Mouse (Mus musculus): Measurements from ENCODE around the gene Ptprt. TPM values are rescaled to one million over a fixed set of nuclear protein-coding genes. Genes with fewer than 3 reads are reported as not detected.

Gene Ptprt
- polyA plus RNA-seq, 1 experiment, result not detected

- TF ChIP-seq POLR2A (IDR thresholded peaks at IDR 0.05; ENCODE audit: borderline replicate concordance, low read depth, low read length), result no peak
- TF ChIP-seq CTCF (IDR thresholded peaks at IDR 0.05; ENCODE audit: low read depth, low read length), result no peak
- H3K4me1 ChIP-seq (ENCODE audit: control insufficient read depth, insufficient read depth, low read length), result no peaks in the 10 kb centered on the region
- H3K27ac ChIP-seq (ENCODE audit: insufficient read depth, low read depth, low read length), result no peak overlapping the region
- H3K4me3 ChIP-seq (ENCODE audit: insufficient read depth, low read length), result no peak overlapping the region
Measured at GRCm38 (mm10) chr2:161625896-161626295, 1035.1 kb downstream of the Ptprt start.

DNA sequence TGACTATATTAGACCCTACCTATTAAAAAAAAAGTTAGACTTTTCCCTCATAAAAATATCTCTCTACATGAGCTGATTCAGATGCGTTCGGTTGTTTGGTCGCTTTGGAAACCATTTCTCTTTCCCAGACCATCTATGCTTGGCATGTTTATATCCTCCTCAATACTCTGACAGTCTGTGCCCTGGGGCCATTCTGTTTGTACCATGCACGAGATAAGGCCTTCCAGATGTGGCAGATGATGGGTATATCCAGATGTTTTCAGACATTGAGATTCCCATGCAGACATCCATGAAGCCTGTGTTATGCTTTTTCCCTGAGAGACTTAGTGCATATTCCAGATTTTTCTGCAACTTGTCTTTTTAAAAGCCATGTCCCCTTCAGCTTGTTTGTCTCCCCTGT lies 1052.5 kb downstream of the Ptprt start:
- TF ChIP-seq CTCF (IDR thresholded peaks at IDR 0.05; ENCODE audit: low read depth, low read length) (no peak), POLR2A (IDR thresholded peaks at IDR 0.05; ENCODE audit: borderline replicate concordance, low read depth, low read length) (no peak)
- Histone ChIP-seq H3K27ac (ENCODE audit: insufficient read depth, low read depth, low read length) (no peak overlapping the region), H3K4me1 (ENCODE audit: control insufficient read depth, insufficient read depth, low read length) (no peaks in the 10 kb centered on the region), H3K4me3 (ENCODE audit: insufficient read depth, low read length) (no peak overlapping the region)

DNA sequence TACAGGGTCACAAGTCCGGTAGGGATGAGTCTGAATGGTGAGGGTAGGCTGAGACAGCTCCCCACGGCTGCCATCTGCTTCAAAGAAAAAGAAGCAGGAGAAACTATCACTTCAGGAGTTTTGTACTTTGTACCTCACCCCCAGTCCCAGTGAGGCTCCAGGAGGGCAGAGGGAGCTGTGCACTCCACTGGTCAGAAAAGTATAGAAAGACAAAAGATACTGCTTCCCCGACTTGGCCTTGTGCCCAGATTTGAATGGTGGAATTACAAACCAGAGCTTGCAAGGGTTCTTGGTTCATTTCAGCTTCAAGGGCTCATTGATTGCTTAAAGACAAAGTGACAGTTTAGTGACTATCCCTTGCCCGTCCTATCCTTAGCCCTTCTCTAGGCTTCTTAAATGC lies 1053.6 kb downstream of the Ptprt start:
- no peak for TF ChIP-seq POLR2A (IDR thresholded peaks at IDR 0.05; ENCODE audit: borderline replicate concordance, low read depth, low read length)
- no peak for TF ChIP-seq CTCF (IDR thresholded peaks at IDR 0.05; ENCODE audit: low read depth, low read length)

DNA sequence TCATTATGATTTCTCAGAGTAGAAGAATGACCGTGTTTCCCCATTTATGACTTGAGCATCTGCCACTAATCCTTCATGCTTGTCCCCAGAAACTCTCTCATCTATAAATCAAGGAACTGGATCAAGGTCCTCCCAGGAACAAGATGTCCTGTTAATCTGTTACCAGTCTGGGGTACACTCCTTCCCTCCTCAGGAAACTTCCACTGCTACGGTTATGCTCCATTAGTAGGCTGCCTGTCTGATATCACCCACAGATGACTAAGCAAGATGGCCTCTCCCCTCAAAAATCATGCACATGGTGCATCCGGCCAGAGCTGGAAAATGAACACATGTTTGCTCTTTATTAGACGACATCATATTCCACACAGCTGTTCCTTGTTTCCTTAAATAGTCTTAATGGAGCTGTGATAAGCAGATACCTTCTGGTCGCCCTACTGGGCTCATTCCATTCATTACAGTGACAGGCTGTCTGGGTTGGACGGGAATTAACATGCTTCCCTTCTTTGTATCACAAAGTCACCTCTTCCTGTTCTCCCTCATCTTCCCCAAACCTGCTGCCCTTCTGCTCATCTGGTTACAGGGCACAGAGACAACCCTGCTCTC lies 1060.6 kb downstream of the Ptprt start:
- TF ChIP-seq CTCF (IDR thresholded peaks at IDR 0.05; ENCODE audit: low read depth, low read length) (no peak), POLR2A (IDR thresholded peaks at IDR 0.05; ENCODE audit: borderline replicate concordance, low read depth, low read length) (no peak)
- Histone ChIP-seq H3K4me1 (ENCODE audit: control insufficient read depth, insufficient read depth, low read length) (no peaks in the 10 kb centered on the region), H3K27ac (ENCODE audit: insufficient read depth, low read depth, low read length) (no peak overlapping the region), H3K4me3 (ENCODE audit: insufficient read depth, low read length) (no peak overlapping the region)

More for the DNA sequence above, 1053.6 kb downstream of the Ptprt start:
- Histone ChIP-seq H3K27ac (ENCODE audit: insufficient read depth, low read depth, low read length) (no peak overlapping the region), H3K4me3 (ENCODE audit: insufficient read depth, low read length) (no peak overlapping the region), H3K4me1 (ENCODE audit: control insufficient read depth, insufficient read depth, low read length) (no peaks in the 10 kb centered on the region)

DNA sequence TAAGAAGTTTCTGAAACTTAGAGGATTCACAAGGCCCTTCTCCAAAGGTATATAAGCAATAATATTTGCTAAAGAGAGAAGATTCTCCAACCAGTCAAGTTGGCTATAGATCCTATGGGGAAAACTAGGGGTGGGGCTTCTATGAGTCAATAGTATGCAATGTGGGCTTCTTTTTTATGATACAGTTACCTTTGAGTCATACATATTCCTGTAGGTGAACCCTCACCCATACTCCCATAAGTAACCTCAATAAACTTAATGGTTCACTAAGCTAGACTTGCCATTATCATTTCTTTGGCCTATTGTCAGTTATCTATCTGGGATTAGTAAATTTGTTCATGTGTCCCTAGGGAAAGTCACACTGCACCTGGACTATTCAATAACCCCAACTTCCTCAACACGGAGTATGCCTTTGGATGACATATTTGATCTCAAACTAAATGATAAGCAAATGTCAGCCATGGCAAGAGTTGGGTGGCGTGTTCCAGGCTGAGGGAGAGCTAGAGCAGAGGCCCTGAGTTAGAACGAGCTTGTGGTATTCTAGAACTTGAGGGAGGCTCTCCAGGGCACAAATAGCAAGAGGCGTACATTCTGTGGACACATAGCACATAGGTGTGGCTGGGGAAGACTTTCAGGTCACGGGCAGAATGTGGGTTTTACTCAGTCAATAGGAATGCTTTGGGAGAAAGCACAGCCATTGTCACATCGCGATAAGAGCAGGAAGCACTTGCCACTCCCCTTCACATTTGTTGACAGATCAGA lies 1067.4 kb downstream of the Ptprt start:
- no peak for TF ChIP-seq CTCF (IDR thresholded peaks at IDR 0.05; ENCODE audit: low read depth, low read length)
- TF ChIP-seq POLR2A (IDR thresholded peaks at IDR 0.05; ENCODE audit: borderline replicate concordance, low read depth, low read length), result no peak
- H3K4me3 ChIP-seq (ENCODE audit: insufficient read depth, low read length), result no peak overlapping the region
- H3K4me1 ChIP-seq (ENCODE audit: control insufficient read depth, insufficient read depth, low read length), result no peaks in the 10 kb centered on the region
- H3K27ac ChIP-seq (ENCODE audit: insufficient read depth, low read depth, low read length), result no peak overlapping the region

GRCm38 (mm10) chr2:161574401-161574800 lies 1086.5 kb downstream of the Ptprt start:
- TF ChIP-seq CTCF (IDR thresholded peaks at IDR 0.05; ENCODE audit: low read depth, low read length) (no peak), POLR2A (IDR thresholded peaks at IDR 0.05; ENCODE audit: borderline replicate concordance, low read depth, low read length) (no peak)
- H3K4me1 ChIP-seq (ENCODE audit: control insufficient read depth, insufficient read depth, low read length), result no peaks in the 10 kb centered on the region
- no peak overlapping the region for H3K27ac ChIP-seq (ENCODE audit: insufficient read depth, low read depth, low read length)
- H3K4me3 ChIP-seq (ENCODE audit: insufficient read depth, low read length), result no peak overlapping the region

- no peaks in the 10 kb centered on the region for H3K4me1 ChIP-seq (ENCODE audit: control insufficient read depth, insufficient read depth, low read length)
- no peak for TF ChIP-seq POLR2A (IDR thresholded peaks at IDR 0.05; ENCODE audit: borderline replicate concordance, low read depth, low read length)
- TF ChIP-seq CTCF (IDR thresholded peaks at IDR 0.05; ENCODE audit: low read depth, low read length), result no peak
- no peak overlapping the region for H3K4me3 ChIP-seq (ENCODE audit: insufficient read depth, low read length)
- no peak overlapping the region for H3K27ac ChIP-seq (ENCODE audit: insufficient read depth, low read depth, low read length)
Measured at GRCm38 (mm10) chr2:161572201-161572600, 1088.7 kb downstream of the Ptprt start.

- no peak for TF ChIP-seq CTCF (IDR thresholded peaks at IDR 0.05; ENCODE audit: low read depth, low read length)
- no peak for TF ChIP-seq POLR2A (IDR thresholded peaks at IDR 0.05; ENCODE audit: borderline replicate concordance, low read depth, low read length)
- H3K4me1 ChIP-seq (ENCODE audit: control insufficient read depth, insufficient read depth, low read length), result no peaks in the 10 kb centered on the region
- H3K4me3 ChIP-seq (ENCODE audit: insufficient read depth, low read length), result no peak overlapping the region
- no peak overlapping the region for H3K27ac ChIP-seq (ENCODE audit: insufficient read depth, low read depth, low read length)
Measured at GRCm38 (mm10) chr2:161570236-161570995, 1090.5 kb downstream of the Ptprt start.

DNA sequence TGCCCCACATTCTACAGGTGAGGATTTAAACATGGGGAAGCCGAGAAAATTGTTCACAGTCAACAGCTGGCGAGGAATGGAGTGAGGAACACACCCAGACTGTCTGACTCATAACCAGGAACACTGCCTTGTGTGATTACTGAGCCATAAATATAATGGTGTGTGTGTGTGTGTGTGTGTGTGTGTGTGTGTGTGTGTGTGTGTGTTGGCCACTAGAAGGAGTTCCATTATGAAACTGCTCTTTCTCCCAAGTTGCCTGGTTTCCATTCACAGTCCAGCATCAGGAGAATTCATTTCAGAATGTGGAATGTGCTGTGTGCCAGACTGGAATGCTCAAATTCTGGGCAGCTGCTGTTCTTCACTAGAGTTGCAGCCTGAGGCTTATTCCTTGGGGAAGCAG lies 1099.4 kb downstream of the Ptprt start:
- TF ChIP-seq POLR2A (IDR thresholded peaks at IDR 0.05; ENCODE audit: borderline replicate concordance, low read depth, low read length), result no peak
- H3K4me3 ChIP-seq (ENCODE audit: insufficient read depth, low read length), result no peak overlapping the region

DNA sequence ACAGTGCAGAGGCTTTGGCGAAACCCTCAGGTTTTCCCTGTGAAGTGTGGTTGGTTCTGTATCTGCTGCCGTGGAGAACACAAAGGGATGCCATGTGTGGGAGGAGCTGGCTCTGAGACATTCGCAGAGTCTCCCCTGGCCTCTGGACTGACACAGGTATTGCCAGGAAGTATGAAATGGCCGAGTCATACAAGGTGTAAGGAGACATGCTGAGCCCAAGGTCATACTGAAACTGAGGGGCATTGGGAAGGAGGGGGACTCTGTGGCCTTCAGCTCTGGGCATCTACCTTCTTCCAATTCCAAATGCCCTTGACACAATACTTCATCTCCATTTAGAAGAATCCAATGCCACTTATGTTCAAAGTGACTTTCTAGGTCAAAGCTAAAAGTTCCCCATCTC lies 1103.1 kb downstream of the Ptprt start:
- Histone ChIP-seq H3K27ac (ENCODE audit: insufficient read depth, low read depth, low read length) (no peak overlapping the region), H3K4me3 (ENCODE audit: insufficient read depth, low read length) (no peak overlapping the region), H3K4me1 (ENCODE audit: control insufficient read depth, insufficient read depth, low read length) (no peaks in the 10 kb centered on the region)
- TF ChIP-seq POLR2A (IDR thresholded peaks at IDR 0.05; ENCODE audit: borderline replicate concordance, low read depth, low read length), result no peak
- no peak for TF ChIP-seq CTCF (IDR thresholded peaks at IDR 0.05; ENCODE audit: low read depth, low read length)

More for the DNA sequence above, 1099.4 kb downstream of the Ptprt start:
- no peak overlapping the region for H3K27ac ChIP-seq (ENCODE audit: insufficient read depth, low read depth, low read length)
- no peaks in the 10 kb centered on the region for H3K4me1 ChIP-seq (ENCODE audit: control insufficient read depth, insufficient read depth, low read length)
